Mouse (Mus musculus) kidney, embryonic 15.5 days (tissue): ENCODE measurements around the gene Atf6b. TPM values are rescaled to one million over a fixed set of nuclear protein-coding genes. Genes with fewer than 3 reads are reported as not detected.

Experiments
- ATAC-seq: fragments of 200-750 bp; cut with Nextera tagmentation; replicated peaks from 2 replicates; pipeline ENCODE4 v1.8.0; 2017; ENCODE audit warnings: moderate TSS enrichment; ENCODE audit not compliant: low FRiP score
- H3K27ac ChIP-seq: fragments of 300-500 bp; sonication (generic); 2 replicates; pipeline ENCODE4 v1.5.1; 2015; ENCODE audit warnings: mild to moderate bottlenecking, inconsistent platforms
- H3K27me3 ChIP-seq: fragments of 300-500 bp; sonication (generic); 2 replicates; pipeline ENCODE4 v1.6.1; 2015; ENCODE audit warnings: inconsistent platforms
- H3K36me3 ChIP-seq: fragments of 300-500 bp; sonication (generic); 2 replicates; pipeline ENCODE4 v1.6.1; 2015; ENCODE audit warnings: inconsistent platforms
- H3K4me1 ChIP-seq: fragments of 300-500 bp; sonication (generic); 2 replicates; pipeline ENCODE4 v1.6.1; 2015; ENCODE audit warnings: inconsistent platforms
- H3K4me2 ChIP-seq: fragments of 300-500 bp; sonication (generic); 2 replicates; pipeline ENCODE4 v1.6.1; 2015; ENCODE audit warnings: moderate library complexity, mild to moderate bottlenecking, inconsistent platforms
- H3K4me3 ChIP-seq: fragments of 300-500 bp; sonication (generic); replicated peaks from 2 replicates; pipeline ENCODE4 v1.5.1; 2015; ENCODE audit warnings: mild to moderate bottlenecking, inconsistent platforms
- H3K9ac ChIP-seq: fragments of 300-500 bp; sonication (generic); 2 replicates; pipeline ENCODE4 v1.6.1; 2015; ENCODE audit warnings: mild to moderate bottlenecking, inconsistent platforms
- H3K9me3 ChIP-seq: fragments of 300-500 bp; sonication (generic); replicated peaks from 2 replicates; pipeline ENCODE4 v1.6.1; 2016; ENCODE audit warnings: inconsistent platforms
- WGBS: fragments of 180-500 bp; shearing (Covaris S2); methylation state at CpG from one replicate; pipeline ENCODE4 v1.1.7; 2015; ENCODE audit warnings: mixed read lengths; 5-methylcytosine and 5-hydroxymethylcytosine counted together
- polyA plus RNA-seq: library from polyadenylated mRNA; unstranded; fragments of >200 nt; fragmentation: Nextera tagmentation; extraction: Ambion mirVana; gene quantifications from 2 replicates; pipeline ENCODE4 v1.2.1, GENCODE M21; 2015

The Atf6b gene
- polyA plus RNA-seq, 1 experiment from 2014 or later: 98.2 TPM

DNA sequence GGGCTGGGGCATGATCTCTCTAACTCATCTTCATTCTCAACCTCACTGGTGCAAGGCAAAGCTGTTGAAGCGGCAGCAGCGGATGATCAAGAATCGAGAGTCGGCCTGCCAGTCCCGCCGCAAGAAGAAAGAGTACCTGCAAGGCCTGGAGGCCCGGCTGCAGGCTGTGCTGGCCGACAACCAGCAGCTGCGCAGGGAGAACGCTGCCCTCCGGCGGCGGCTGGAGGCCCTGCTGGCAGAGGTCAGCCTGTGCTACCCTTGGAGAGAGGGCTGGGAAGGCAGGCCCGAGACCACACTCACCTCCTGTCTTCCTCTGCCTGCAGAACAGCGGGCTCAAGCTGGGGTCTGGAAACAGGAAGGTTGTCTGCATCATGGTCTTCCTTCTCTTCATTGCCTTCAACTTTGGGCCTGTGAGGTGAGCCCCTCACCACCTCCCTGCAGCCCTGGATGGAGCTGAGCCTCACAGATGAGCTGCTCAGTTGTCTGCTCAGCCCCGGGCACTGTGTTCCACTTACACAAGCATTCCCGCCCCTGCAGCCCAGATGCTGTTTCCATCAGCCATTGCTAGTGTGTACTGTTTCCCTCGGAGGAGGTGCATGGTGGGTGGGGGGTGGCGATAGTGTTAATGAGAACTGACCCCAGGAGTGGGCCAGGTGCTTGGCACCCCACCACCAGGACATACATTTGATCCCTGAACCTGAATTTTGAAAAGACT lies 4.7 kb downstream of the Atf6b start:
- Histone ChIP-seq H3K4me3 (no peak overlapping the region), H3K9me3 (no peaks in the 10 kb centered on the region), H3K4me2 (no peak overlapping the region), H3K27me3 (no peaks in the 10 kb centered on the region), H3K9ac (no peak overlapping the region), H3K36me3 (peaks cover 59% of the 10 kb centered on the region), H3K27ac (no peak overlapping the region), H3K4me1 (peaks cover 44% of the 10 kb centered on the region)
- no peak for ATAC-seq
- WGBS: 49% methylated on average over 19 of the region's 19 CpGs

DNA sequence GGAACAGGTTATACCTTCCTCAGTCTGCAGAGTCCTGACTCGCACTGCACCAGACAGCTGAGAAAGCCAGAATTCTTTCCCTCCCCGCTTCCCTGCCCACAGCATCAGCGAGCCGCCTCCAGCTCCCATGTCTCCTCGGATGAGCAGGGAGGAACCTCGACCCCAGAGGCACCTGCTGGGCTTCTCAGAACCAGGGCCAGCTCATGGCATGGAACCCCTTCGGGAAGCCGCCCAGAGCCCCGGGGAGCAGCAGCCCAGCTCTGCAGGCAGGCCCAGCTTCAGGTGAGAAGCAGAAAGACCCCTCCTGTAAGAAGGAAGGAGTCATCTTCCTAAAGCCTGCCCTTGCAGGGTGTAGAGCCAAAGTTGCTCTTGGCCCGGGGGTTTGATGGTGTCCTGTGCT lies 5.6 kb downstream of the Atf6b start:
- Histone ChIP-seq H3K4me3 (no peak overlapping the region), H3K36me3 (peaks cover 59% of the 10 kb centered on the region)
- WGBS: 87% methylated on average over 10 of the region's 10 CpGs

DNA sequence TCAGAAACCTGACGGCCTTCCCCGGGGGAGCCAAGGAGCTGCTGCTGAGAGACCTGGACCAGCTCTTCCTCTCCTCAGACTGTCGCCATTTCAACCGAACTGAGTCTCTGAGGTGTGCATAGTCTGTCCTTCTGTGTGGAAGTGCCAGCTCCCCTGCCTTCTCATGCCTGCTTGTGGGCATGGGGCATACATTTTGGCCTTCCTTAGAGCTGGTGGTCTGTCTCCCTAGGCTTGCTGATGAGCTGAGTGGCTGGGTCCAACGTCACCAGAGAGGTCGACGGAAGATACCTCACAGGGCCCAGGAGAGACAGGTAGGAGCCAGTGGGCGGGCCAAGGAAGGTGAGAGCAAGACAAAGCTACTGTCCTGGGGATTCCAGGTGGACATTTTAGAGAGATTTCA lies 6.0 kb downstream of the Atf6b start:
- Histone ChIP-seq H3K27ac (no peak overlapping the region), H3K4me3 (no peak overlapping the region), H3K9ac (no peak overlapping the region), H3K9me3 (no peaks in the 10 kb centered on the region), H3K4me1 (peaks cover 38% of the 10 kb centered on the region), H3K27me3 (0 out of 2 replicates have a peak, but pooled peaks cover 7% of the 10 kb centered on the region), H3K36me3 (peaks cover 59% of the 10 kb centered on the region), H3K4me2 (no peak overlapping the region)
- WGBS: 86% methylated on average over 8 of the region's 8 CpGs
- no peak for ATAC-seq

More for the DNA sequence above, 5.6 kb downstream of the Atf6b start:
- no peak overlapping the region for H3K4me2 ChIP-seq
- H3K27me3 ChIP-seq: 0 out of 2 replicates have a peak, but pooled peaks cover 3% of the 10 kb centered on the region
- H3K4me1 ChIP-seq: peaks cover 42% of the 10 kb centered on the region
- no peak for ATAC-seq
- no peak overlapping the region for H3K9ac ChIP-seq
- no peaks in the 10 kb centered on the region for H3K9me3 ChIP-seq
- H3K27ac ChIP-seq: no peak overlapping the region

DNA sequence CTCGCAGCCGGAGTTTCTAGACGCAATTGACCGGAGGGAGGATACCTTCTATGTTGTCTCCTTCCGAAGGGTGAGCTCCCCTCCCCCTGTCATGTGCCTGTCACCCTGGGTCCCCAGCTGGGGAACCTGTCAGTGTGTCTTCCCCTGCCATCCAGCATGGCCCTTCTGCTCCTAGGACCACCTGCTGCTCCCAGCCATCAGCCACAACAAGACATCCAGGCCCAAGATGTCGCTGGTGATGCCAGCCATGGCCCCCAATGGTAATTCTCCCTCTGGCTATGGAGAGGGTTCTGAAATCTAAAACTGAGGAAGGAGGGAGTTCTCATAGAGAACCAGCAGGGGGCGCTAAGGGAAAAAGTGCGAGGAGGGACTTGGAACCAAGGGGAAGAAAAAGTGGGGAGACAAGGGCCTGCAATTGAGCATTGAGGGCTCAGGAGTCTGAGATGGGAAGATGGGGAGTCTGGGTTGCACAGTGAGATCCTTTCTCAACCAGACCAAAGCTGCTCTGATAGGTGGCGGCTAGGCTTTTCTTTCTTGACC lies 6.9 kb downstream of the Atf6b start:
- H3K4me3 ChIP-seq: no peak overlapping the region
- H3K27ac ChIP-seq: no peak overlapping the region
- no peaks in the 10 kb centered on the region for H3K9me3 ChIP-seq
- H3K36me3 ChIP-seq: peaks cover 59% of the 10 kb centered on the region
- H3K4me2 ChIP-seq: no peak overlapping the region
- H3K4me1 ChIP-seq: peaks cover 29% of the 10 kb centered on the region
- peaks cover 13% of the 10 kb centered on the region; the same call in 1 of the 2 replicates for H3K27me3 ChIP-seq
- 66% methylated on average over 9 of the region's 9 CpGs for WGBS
- no peak for ATAC-seq
- H3K9ac ChIP-seq: no peak overlapping the region

DNA sequence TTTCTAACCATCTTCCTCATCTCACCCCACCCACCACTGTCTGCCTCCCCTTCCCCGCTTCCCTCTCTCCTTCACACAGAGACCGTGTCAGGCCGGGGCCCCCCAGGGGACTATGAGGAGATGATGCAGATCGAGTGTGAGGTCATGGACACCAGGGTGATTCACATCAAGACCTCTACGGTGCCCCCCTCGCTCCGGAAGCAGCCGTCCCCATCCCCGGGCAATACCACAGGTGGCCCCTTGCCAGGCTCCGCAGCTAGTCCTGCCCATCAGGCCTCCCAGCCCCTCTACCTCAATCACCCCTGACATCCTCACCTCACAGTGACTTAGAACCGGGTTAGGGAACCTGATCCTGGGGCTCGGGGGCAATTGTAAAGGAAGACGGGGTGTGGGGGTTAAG lies 7.4 kb downstream of the Atf6b start:
- Histone ChIP-seq H3K27me3 (peaks cover 19% of the 10 kb centered on the region; the same call in 1 of the 2 replicates), H3K4me2 (no peak overlapping the region), H3K4me3 (no peak overlapping the region), H3K36me3 (peaks cover 53% of the 10 kb centered on the region), H3K27ac (no peak overlapping the region), H3K4me1 (peaks cover 27% of the 10 kb centered on the region), H3K9ac (no peak overlapping the region), H3K9me3 (no peaks in the 10 kb centered on the region)
- no peak for ATAC-seq
- WGBS: 88% methylated on average over 13 of the region's 13 CpGs

DNA sequence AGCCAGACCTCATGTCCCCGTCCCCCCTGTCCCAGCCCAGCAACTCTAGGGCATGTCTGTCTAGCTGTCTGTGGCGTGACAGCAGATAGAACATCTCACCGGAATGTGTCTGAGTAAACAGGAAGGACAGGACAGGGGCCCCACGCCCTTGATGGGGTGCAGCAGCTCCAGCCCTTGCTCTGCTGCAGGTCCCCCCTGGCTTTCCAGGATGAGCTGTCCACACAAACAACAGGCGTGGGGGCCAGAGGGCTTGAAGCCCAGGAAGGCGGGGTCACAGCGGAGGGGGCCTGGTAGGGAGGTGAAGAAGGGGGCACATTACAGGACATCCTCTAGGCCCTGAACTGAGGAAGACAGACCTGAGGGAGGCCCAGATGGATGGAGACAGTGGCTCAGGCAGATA lies 8.2 kb downstream of the Atf6b start:
- WGBS: 57% methylated on average over 7 of the region's 7 CpGs
- no peaks in the 10 kb centered on the region for H3K9me3 ChIP-seq
- peaks cover 27% of the 10 kb centered on the region for H3K4me1 ChIP-seq
- peaks cover 26% of the 10 kb centered on the region for H3K27me3 ChIP-seq
- H3K4me2 ChIP-seq: no peak overlapping the region
- peaks cover 45% of the 10 kb centered on the region for H3K36me3 ChIP-seq
- no peak overlapping the region for H3K4me3 ChIP-seq
- peak; percentile 14 for ATAC-seq
- H3K9ac ChIP-seq: no peak overlapping the region
- H3K27ac ChIP-seq: peak overlapping the region; percentile 54

DNA sequence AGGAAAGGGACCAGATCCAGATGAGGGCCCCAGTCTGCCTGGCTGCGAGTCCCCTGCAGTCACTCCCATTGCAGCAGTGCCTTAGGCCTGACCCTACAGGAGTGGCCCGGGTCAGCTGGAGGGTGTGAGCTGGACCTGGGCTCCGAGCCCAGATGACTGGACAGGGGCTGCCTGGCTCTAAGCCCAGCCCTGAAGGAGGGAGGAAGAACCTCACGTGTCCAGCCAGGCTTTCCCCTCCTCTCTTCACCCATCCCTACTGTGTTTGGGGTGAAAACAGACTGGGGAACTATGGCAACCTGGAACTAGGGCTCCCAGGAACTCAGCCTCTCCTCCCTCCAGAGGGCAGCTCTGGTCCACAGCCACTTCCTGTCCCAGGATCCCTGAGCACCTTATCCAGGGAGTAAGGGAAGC lies 8.6 kb downstream of the Atf6b start:
- peaks cover 41% of the 10 kb centered on the region for H3K36me3 ChIP-seq
- peaks cover 31% of the 10 kb centered on the region for H3K4me1 ChIP-seq
- H3K27me3 ChIP-seq: peaks cover 30% of the 10 kb centered on the region
- no peak overlapping the region for H3K4me2 ChIP-seq
- 45% methylated on average over 4 of the region's 4 CpGs for WGBS
- H3K9ac ChIP-seq: no peak overlapping the region
- peak overlapping the region; percentile 54 for H3K27ac ChIP-seq
- peak; percentile 82 for ATAC-seq
- no peak overlapping the region for H3K4me3 ChIP-seq
- H3K9me3 ChIP-seq: no peaks in the 10 kb centered on the region

DNA sequence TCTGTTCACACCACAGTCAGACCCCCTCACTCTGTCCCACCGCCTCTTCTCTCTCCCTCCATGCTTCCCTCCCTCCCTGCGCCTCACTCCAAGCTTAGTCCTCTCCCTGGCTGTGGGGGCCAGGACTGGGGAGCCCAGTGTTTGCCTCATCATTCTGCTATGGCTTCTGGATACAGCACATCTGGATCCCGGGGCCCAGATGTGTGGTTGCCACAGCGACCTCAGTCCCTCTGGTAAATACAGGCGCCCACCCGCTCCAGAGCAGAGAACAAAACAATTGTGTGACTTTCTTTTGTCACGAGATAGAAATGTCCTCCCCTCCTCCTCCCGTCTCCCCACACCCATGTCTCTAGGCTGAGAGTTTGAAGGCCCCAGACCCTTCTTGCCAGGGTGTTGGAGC lies 9.7 kb downstream of the Atf6b start:
- WGBS: 67% methylated on average over 8 of the region's 8 CpGs
- Histone ChIP-seq H3K27me3 (peaks cover 40% of the 10 kb centered on the region), H3K4me3 (no peak overlapping the region), H3K9me3 (no peaks in the 10 kb centered on the region), H3K36me3 (peaks cover 31% of the 10 kb centered on the region), H3K27ac (no peak overlapping the region), H3K9ac (no peak overlapping the region), H3K4me1 (peaks cover 42% of the 10 kb centered on the region), H3K4me2 (no peak overlapping the region)
- ATAC-seq: no peak

DNA sequence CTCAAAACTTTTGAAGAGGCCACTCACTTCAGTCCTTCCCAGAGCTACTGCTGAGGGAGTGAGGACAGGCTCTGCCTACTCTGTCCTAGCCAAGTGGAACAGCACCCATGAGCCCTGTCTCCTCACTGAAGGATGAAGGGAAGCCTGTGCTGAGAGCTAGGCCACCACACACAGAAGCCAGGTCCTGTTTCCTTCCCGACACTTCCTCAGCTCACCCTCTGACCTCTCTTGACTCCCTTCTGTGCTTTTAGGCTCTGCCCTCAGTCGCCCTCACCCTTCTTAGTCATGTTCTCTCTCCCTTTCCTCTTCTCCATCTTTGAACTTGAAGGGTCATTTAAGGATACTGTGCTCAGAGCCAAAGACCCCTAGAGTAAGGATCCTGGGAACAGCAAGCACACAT lies 10.3 kb downstream of the Atf6b start:
- no peak overlapping the region for H3K27ac ChIP-seq
- H3K4me3 ChIP-seq: no peak overlapping the region
- ATAC-seq: no peak
- no peak overlapping the region for H3K4me2 ChIP-seq
- peaks cover 25% of the 10 kb centered on the region for H3K36me3 ChIP-seq
- H3K4me1 ChIP-seq: peaks cover 43% of the 10 kb centered on the region
- no peaks in the 10 kb centered on the region for H3K9me3 ChIP-seq
- no peak overlapping the region for H3K9ac ChIP-seq
- H3K27me3 ChIP-seq: peaks cover 41% of the 10 kb centered on the region
- 18% methylated on average over 2 of the region's 2 CpGs for WGBS

DNA sequence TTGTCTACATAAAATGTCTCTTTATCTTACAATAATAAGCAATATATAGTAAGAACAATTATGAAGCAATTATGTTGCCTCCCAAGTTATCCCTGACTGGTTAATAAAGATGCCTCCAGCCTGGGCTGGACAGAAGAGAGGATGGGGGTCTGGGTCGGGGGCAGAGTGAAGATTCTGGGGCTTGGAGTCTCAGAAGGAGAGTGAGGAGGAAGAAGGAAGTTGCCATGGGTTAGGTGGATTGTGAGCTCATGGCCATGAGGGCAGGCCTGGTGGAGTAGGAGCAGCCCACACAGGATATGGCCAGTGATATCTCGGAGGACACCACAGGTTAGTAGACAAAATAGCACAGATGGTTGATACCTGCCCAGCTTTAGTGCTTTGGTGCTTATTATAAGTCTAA lies 11.2 kb downstream of the Atf6b start:
- H3K36me3 ChIP-seq: peaks cover 17% of the 10 kb centered on the region
- H3K9ac ChIP-seq: no peak overlapping the region
- H3K27ac ChIP-seq: no peak overlapping the region
- H3K27me3 ChIP-seq: peaks cover 49% of the 10 kb centered on the region
- peaks cover 43% of the 10 kb centered on the region for H3K4me1 ChIP-seq
- no peak overlapping the region for H3K4me2 ChIP-seq
- H3K4me3 ChIP-seq: no peak overlapping the region
- ATAC-seq: no peak
- 82% methylated on average over 2 of the region's 2 CpGs for WGBS
- H3K9me3 ChIP-seq: no peaks in the 10 kb centered on the region

DNA sequence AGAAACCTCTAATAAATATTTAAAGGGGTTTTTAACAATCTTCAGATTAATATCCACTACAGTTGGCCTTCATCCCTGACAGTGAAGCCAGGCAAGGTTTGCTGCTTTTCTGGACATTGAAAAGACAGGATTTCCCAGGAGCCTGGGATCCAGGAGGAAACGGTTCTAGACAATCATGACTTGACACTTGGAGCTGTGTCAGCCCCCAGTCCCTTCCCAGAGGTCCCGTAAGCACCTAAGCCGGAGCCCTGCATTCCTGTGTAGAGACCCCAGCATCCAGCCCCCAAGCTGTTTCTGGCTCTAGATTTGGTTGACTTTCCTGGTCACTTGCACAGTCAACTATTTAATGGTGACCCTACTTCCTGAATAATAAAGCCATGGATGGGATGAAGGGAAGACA lies 11.6 kb downstream of the Atf6b start:
- Histone ChIP-seq H3K9me3 (no peaks in the 10 kb centered on the region), H3K36me3 (peaks cover 12% of the 10 kb centered on the region), H3K4me3 (no peak overlapping the region), H3K9ac (no peak overlapping the region), H3K27me3 (peaks cover 51% of the 10 kb centered on the region), H3K4me2 (no peak overlapping the region), H3K4me1 (peaks cover 43% of the 10 kb centered on the region), H3K27ac (no peak overlapping the region)
- ATAC-seq: no peak
- WGBS: 81% methylated on average over 3 of the region's 3 CpGs

DNA sequence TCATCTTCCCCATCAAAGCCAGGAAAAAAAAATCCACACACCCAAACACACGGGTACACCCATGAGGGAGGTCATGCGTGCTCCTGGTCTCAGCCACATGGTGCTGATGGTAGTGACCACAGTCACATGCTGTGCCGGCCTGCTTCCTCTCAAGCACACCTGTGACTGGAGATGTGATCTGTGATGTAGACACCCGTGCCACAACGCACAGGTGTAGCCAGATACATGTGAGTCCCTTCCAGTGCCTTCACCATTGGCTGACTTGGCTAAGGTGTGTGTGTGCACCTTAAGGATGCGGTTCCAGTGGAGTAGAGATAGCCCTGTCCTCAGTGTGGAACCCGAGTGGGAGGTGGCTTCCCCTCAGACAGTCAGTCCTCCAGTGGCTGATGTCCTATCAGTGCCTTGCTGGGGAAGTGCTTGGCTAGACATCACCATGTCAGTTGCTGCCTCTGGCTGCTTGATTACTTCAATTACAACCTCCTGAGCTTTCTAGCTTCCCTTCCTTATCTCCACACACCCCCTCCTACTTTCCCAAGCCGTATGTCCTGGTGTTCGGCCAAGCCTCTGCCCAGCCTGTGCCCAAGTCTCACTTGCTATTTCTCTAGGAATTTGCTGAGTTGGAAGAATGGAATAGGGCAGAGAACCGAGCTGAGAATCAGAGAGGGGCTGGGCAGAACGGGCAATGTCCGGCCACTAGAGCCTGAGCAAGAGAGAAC lies 12.4 kb downstream of the Atf6b start:
- no peak for ATAC-seq
- Histone ChIP-seq H3K4me2 (no peak overlapping the region), H3K36me3 (peaks cover 5% of the 10 kb centered on the region), H3K9ac (no peak overlapping the region), H3K27me3 (peaks cover 51% of the 10 kb centered on the region), H3K27ac (no peak overlapping the region), H3K9me3 (no peaks in the 10 kb centered on the region), H3K4me1 (peaks cover 40% of the 10 kb centered on the region), H3K4me3 (no peak overlapping the region)
- WGBS: 60% methylated on average over 12 of the region's 12 CpGs
